Mouse (Mus musculus): ENCODE data around the gene Mrpl28.

- no peak for TF ChIP-seq CTCF (IDR thresholded peaks at IDR 0.05; ENCODE audit: low read depth)
- TF ChIP-seq EP300 (IDR thresholded peaks at IDR 0.05; ENCODE audit: low read depth) = no peak
Observed at GRCm38 (mm10) chr17:26151886-26152630, 28.8 kb downstream of the Mrpl28 start.

Measured in liver, embryonic 14.5 days (tissue).